Mouse (Mus musculus): ENCODE results near the gene Alb.

Gene Alb

DNA sequence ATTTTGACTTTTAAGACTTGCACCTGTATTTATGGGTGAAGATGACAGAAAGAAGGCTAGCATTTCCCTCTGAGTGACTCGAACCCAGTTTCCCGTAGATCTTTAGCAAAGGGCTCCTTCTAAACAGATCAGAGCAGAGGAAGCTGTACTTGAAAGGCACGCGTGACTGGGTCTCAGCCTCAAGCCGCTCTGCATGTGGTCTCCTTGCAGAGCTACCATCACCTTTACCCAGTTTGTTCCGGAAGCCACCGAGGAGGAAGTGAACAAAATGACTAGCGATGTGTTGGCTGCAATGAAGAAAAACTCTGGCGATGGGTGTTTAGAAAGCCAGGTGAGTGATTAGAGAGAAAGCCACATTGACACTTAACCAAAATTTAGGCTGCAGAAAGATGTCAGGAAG, 31.7 kb downstream of the Alb start:
- no peak for DNase-seq (ENCODE audit: low read depth)

DNA sequence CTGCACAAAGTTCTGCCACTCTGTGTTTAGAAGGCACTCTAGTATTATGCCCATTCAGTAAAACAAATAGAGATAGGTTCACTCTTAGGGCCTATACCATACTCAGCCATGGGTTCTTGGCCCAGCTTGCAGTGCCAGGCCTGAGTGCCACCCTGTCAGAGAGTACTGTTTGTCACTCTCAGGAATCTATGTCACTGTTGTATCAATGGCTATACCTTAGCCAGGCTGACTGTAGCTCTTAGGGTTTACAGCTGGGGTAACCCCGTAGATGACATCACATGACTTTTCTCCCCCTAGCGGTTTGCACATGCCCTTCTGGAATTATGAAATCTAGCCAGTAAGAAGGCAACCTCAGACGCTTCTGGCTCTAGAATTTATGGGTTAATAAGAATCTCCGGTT, 33.6 kb downstream of the Alb start:
- DNase-seq (ENCODE audit: low read depth): no peak

DNA sequence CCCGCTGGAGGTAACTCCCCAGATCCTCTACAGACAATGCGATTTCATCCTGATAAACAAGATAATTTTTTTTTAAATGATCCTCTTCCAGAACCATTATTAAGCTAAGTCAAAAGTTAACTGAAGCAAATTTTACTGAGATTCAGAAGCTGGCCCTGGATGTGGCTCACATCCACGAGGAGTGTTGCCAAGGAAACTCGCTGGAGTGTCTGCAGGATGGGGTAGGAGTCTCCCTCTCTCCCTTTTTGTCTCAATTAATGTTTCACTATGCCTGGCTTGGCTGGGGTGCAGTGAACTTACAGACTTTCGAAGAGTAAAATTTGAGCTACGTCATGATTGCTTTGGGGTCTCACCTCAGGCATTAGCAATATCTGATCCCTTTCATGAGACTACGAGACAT, 38.8 kb downstream of the Alb start:
- no peak for DNase-seq (ENCODE audit: low read depth)

DNA sequence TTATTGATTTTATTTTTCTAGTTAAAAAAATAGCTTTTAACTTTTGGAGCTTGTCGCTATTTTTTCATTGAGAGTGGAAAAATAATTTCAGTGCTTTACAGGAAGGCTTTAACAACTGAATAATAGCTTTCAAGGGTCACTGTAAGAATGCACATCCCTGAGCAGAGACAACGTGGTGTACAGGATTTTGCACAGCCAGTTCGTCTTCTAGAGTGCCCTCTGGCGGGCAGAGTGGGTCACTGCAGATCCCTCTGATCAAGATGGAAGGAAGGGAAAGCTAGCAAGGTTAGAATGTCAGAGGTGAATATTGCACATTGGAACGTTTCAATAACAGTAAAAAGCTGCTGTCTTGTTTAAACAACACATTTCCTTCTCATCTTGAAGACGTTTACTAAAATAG, 40.0 kb downstream of the Alb start:
- DNase-seq (ENCODE audit: low read depth): peak; percentile 18

DNA sequence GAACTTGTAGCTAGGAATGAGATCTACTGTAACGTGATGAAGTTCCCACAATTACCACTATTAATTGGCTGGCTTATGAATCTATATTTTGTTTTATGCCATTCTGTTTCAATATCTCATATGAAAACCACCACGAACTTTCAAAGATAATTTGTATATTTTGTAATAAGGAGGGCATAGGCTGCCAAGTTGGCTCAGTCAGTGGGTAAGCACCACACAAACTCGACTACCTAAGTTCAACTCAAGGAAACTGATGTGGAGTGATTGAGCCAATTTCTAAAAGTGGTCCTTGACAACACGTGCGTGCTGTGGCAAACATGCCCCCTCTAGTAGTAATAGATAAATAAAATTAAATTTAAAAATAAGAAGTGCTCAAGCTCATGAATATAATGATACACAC, 41.1 kb downstream of the Alb start:
- DNase-seq (ENCODE audit: low read depth): no peak

DNA sequence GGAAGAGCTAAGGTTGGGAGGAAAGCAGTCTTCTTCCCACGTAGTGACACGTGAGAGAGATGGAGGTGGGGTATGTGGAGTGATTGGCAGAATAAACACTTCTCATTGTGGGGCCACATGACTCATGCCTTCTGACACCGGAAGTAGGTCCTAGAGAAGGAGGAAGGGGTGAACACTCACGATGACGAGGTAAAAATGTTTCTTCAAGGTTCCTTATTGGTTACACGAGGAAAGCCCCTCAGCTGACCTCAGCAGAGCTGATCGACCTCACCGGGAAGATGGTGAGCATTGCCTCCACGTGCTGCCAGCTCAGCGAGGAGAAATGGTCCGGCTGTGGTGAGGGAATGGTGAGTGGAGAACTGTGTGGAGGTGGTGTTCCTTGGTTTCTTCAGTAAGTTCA, 44.0 kb downstream of the Alb start:
- no peak for DNase-seq (ENCODE audit: low read depth)

DNA sequence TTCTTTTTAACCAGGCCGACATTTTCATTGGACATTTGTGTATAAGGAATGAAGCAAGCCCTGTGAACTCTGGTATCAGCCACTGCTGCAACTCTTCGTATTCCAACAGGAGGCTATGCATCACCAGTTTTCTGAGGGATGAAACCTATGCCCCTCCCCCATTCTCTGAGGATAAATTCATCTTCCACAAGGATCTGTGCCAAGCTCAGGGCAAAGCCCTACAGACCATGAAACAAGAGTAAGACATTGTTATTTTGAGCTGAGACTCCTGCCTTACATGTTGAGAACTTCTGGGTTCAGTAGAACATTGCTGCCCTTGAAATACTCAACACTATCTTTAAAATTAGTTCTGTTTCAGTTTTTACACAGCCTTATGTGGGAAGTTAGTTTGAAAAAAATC, 45.8 kb downstream of the Alb start:
- no peak for DNase-seq (ENCODE audit: low read depth)

DNA sequence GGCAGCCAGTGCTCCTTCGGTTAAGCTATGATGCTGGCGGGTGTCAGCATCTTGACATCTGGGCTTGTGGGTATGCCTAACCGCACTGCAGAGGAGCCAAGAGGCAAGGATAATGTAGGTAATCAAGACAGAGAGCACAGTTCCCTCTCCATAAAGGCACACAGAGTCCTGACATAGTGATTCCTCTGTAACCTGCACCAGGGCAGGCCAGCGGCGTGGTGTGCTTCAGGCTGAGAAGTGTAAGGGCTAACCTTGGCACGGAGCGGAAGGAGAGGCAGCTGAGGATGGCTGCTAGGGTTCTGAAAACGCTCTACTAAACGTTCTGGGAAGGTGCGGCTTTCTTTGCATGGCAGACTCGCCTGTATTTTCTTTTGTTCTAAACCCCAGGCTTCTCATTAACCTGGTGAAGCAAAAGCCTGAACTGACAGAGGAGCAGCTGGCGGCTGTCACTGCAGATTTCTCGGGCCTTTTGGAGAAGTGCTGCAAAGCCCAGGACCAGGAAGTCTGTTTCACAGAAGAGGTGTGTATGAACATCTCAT, 46.8 kb downstream of the Alb start:
- no peak for DNase-seq (ENCODE audit: low read depth)

DNA sequence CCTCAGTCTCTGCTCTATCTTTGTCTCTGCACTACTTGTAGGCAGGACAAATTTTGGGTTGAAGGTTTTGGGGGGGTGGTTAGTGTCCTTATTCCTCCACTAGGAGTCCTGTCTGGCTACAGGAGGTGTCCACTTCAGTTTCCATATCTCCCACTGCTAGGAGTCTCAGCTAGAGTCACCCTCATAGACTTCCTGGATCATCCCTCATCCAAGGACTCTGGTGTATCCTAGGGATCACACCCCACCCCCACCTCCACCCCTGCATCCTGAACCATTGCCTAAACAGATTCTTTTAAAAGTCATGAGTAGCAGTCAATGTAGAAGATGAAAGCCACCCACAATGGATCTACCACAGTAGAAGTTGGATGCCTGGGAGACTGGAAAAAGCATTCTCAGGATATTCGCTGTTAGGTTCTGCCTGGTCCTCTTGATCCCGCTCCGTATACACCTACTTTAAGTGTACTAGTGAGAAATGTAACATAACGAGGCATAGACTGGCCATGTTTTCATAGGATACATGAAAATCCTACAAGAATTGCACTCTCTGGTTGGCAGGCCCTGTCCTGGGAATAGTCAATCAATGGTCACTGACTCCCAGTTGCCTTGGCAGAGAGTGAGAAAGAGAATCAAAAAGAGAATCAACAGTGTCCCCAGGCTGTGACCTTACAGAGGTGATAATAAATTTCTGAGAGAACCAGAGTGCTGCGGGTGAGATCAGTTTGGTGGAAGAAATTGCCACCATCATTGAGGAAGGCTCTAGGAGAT, 49.3 kb downstream of the Alb start:
- DNase-seq (ENCODE audit: low read depth): no peak

DNA sequence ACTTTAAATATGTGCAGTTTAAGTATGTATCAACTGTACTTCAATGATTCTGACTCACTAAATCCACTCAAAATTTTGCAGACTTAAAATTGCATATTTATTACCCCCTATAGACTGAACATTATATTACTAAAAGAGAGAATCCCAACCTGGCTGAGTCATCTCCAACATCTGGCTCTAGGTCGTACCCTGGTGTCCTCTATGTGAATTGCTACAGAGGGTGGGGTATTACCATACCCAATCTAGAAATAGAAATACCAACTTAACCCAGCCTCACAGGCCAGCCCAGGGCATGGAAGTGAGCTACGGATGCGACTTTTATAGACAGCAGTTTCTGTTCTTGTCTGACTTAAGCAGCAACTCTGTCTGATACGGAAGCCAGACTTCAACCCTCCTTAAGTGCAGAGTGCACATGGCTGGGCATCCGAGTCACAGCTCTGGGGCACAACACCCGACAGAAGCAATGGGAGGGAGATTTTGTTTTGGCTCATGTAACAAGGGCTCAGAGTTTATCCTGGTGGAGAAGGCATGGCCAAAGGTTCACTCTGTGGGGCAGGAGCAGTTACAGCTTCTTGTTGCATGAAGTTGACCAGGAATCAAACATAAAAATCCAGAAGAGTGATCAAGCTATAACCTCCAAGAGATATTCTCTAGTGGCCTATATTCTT, 51.7 kb downstream of the Alb start:
- DNase-seq (ENCODE audit: low read depth): no peak

DNA sequence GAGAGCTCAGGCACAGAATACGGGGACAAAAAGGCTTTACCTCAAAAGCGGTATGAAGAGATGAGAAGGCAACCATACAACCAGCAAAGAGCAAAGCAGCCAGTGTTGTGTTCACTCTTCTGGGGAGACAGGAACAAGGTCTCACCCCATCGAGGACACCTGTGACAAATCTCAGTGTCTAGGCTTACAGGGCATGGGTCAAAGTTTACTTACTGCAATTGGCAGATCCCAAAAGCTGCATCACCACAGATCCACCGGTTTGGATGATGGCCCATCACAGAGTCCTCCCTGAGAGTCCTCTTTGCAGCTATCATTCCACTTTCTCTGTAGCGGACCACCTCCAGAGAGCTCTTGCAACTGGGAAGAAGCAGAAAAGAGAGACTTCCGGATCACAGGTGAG, 54.9 kb downstream of the Alb start:
- no peak for DNase-seq (ENCODE audit: low read depth)

DNA sequence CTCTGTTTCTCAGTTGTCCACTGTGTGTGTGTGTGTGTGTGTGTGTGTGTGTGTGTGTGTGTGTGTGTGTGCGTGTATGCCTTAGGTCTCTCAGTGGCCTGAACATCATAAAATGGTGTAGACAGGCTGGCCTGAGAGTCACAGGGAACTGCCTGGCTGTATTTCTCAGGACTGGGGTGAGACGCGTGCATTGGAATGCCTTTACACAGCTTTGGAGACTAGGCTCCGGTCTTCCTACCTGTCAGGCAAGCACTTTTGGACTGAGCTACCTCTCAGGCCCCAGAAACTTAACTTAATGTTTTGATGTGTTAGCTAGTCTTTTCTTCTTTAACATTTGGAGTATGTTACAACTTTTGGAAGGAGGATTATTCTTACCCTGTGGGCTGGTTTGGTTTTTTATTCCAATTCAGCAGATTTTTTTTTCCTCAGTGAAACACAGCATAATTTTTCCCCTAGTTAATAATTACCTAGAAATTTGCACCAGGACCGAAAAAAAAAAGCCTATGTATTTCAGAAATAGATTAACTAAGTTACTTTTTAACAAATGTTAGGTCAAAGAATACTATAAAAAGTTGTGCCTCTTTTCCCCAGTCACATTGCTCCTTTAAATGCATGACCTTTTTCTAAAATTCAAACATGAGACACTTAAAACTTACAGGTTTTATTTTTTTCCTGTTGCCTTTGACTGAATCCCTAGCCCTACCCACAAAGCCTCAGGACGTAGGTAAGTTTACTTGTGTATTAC, 57.8 kb downstream of the Alb start, which contains the start of gene Afm:
TSS of gene Afm (plus strand) at position 577 of the 745 bp plus-strand sequence.
- DNase-seq (ENCODE audit: low read depth): no peak
